ENCODE assay signal across 8 mouse cellular contexts in the genomic region with DNA sequence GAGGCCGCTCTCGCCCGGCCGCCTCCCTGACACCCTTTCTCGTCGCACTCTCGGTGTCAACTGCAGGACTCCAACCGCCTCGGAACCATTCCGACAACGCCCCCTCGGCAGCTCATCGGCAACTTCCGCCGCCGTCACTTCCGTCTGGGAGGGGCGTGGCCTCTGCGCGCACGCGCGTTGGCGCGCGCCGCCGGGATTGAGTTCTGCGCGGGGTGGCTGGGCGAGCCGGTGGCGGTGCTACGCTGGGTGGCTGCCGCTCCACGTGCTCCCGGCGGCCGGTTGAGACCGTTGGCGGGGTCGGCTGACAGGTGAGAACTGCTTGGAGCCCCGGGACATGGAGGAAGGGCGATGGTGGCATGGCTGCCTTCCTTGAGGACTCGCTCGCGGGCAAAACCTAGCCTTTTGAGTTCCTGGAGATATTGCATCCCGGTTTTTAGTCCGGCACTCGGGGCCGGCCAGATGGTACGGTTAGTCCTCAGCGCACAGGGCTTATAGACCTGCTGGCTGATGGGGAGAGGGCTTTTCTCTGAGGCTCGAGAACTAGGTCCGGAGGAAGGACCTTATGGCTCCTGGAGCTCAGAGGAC. TPM values are rescaled to one million over a fixed set of nuclear protein-coding genes. Genes with fewer than 3 reads are reported as not detected.
DNase-seq lines count a peak whose midpoint lies in the region; ATAC-seq lines count a peak whose summit lies in the region.

A gene (minus strand): TSS at position 130 of the 585 bp plus-strand sequence.
A gene (plus strand): TSS at position 143 of the 585 bp plus-strand sequence.

- H3K27ac ChIP-seq in hindbrain, embryonic 13.5 days = peak within 1 kb of the TSS; percentile 86

- H3K27me3 ChIP-seq in hindbrain, embryonic 13.5 days = no peaks in the 10 kb centered on the region

- peak; percentile 94 for DNase-seq in NIH3T3 (ENCODE audit: low read depth)
- peak; percentile 97 for DNase-seq in cerebellum, postnatal 10 days
- peak; percentile 87 to 94 for DNase-seq in frontal cortex, postnatal 10 days (ENCODE audit: low spot score in 2 of 2)
- peak; percentile 93 to 97 for DNase-seq in layer of hippocampus, postnatal 25 days (ENCODE audit: extremely low spot score in 1 of 2, low spot score in 1 of 2)
- peak; percentile 94 for DNase-seq in lung, postnatal 25 days (ENCODE audit: low spot score)
- DNase-seq in retina, embryonic 14.5 days (ENCODE audit: low spot score) = peak; percentile 94
- peak; percentile 98 for DNase-seq in thymus, postnatal 4 days

- H3K9me3 ChIP-seq in hindbrain, embryonic 13.5 days = no peaks in the 10 kb centered on the region

- peaks cover 36% of the 10 kb centered on the region for H3K36me3 ChIP-seq in hindbrain, embryonic 13.5 days

- H3K9ac ChIP-seq in hindbrain, embryonic 13.5 days = peak within 1 kb of the TSS; percentile 95

- peaks cover 34% of the 10 kb centered on the region for H3K4me1 ChIP-seq in hindbrain, embryonic 13.5 days (replicated peaks)

- peak; percentile 94 for ATAC-seq in hindbrain, embryonic 13.5 days (ENCODE audit: low FRiP score)

- peak within 1 kb of the TSS; percentile 83 for H3K4me3 ChIP-seq in hindbrain, embryonic 13.5 days

- WGBS in hindbrain, embryonic 13.5 days = under 1% methylated on average over 55 of the region's 55 CpGs

- peak within 1 kb of the TSS; percentile 92 for H3K4me2 ChIP-seq in hindbrain, embryonic 13.5 days

RNA-seq across cellular contexts. Expression of the first gene that starts in this region (rescaled TPM):
- 20.4 and 23.6 TPM in 2 replicates for polyA plus RNA-seq in hindbrain, embryonic 13.5 days (2015; fragmentation: Nextera tagmentation; extraction: Ambion mirVana)
- total RNA-seq in layer of hippocampus, postnatal 25 days (2021) = 10 to 100 TPM; 16.5 to 20.9 TPM

RNA-seq across cellular contexts. Expression of the second gene that starts in this region (rescaled TPM):
- 55.7 and 58.4 TPM in 2 replicates for polyA plus RNA-seq in hindbrain, embryonic 13.5 days (2015; fragmentation: Nextera tagmentation; extraction: Ambion mirVana)
- 10 to 100 TPM; 12.0 to 14.8 TPM for total RNA-seq in layer of hippocampus, postnatal 25 days (2021)

Comparison
In these comparisons a context has a peak if more than half of its experiments do, and no peak if none do; other contexts are left out.
1. Peak in every context shown above with its lines: DNase-seq, ATAC-seq, H3K4me3 ChIP-seq and H3K27ac ChIP-seq.